Mouse (Mus musculus) bone marrow, adult 2 months (tissue): Measurements from ENCODE around the gene Ush1g.

Experiments
- CTCF ChIP-seq: fragments of 200-500 bp; IDR thresholded peaks from 2 replicates; pipeline ENCODE4 v1.5.1; 2011; ENCODE audit warnings: low read length, control low read depth; ENCODE audit not compliant: control insufficient read depth, insufficient read depth
- POLR2A ChIP-seq: fragments of 200-500 bp; IDR thresholded peaks from 2 replicates; pipeline ENCODE4 v1.6.1; 2011; ENCODE audit warnings: low read depth, mild to moderate bottlenecking, control low read depth, low read length, borderline replicate concordance; ENCODE audit not compliant: control insufficient read depth

DNA sequence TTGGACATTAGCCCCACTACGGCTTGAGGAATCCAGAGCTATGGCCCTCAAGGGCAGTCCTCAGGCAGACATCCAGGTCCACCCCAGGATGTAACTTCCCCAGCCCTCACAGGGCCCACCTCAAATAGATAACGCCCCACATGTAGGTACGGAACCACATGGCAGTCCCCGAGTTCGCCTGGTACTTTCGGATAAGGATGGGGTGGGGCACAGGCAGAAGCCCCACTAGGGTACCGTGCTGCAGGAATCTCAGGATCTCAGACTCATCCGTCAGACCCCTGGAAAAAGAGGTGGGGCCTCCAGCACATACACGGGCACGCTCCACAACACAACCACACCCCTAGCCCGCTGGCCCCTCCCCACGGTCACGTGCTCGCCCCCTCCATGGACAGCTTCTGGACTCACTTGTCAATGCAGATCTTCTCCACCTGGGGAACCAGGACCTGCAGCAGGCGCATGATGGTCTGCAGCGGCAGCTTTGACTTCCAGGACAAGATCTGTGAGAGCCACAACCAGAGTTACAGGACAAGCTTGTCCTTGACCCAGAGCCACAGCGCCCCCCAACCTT is 26.9 kb upstream of the Ush1g start:
- TF ChIP-seq POLR2A (no peak), CTCF (no peak)
